Mouse (Mus musculus): ENCODE results near the gene Igdcc3.
A peak's percentile ranks its signal among the peaks of the same experiment; 100 is the strongest.

Igdcc3 gene

GRCm38 (mm10) chr9:65140936-65141305 lies at the start of gene Igdcc3:
Gene Igdcc3 (plus strand): TSS chr9:65141189.
- DNase-seq (ENCODE audit: low spot score): no peak

- DNase-seq (ENCODE audit: low spot score): no peak
Observed at GRCm38 (mm10) chr9:65094237-65094636, 46.8 kb upstream of the Igdcc3 start.

GRCm38 (mm10) chr9:65100991-65101685 lies 39.9 kb upstream of the Igdcc3 start, which contains the start of gene Igdcc4:
Gene Igdcc4 (plus strand): TSS chr9:65101486.
- DNase-seq (ENCODE audit: low spot score): no peak

GRCm38 (mm10) chr9:65101686-65102376 lies 39.2 kb upstream of the Igdcc3 start:
- DNase-seq (ENCODE audit: low spot score): no peak

- no peak for DNase-seq (ENCODE audit: low spot score)
Observed at GRCm38 (mm10) chr9:65102377-65103172, 38.4 kb upstream of the Igdcc3 start.

GRCm38 (mm10) chr9:65103173-65103752 lies 37.7 kb upstream of the Igdcc3 start:
- DNase-seq (ENCODE audit: low spot score): no peak

GRCm38 (mm10) chr9:65106821-65107220 lies 34.2 kb upstream of the Igdcc3 start:
- DNase-seq (ENCODE audit: low spot score): no peak

- no peak for DNase-seq (ENCODE audit: low spot score)
Observed at GRCm38 (mm10) chr9:65107893-65108292, 33.1 kb upstream of the Igdcc3 start.

GRCm38 (mm10) chr9:65109132-65110072 lies 31.6 kb upstream of the Igdcc3 start:
- DNase-seq (ENCODE audit: low spot score): no peak

GRCm38 (mm10) chr9:65111698-65112097 lies 29.3 kb upstream of the Igdcc3 start:
- DNase-seq (ENCODE audit: low spot score): no peak

- DNase-seq (ENCODE audit: low spot score): no peak
Observed at GRCm38 (mm10) chr9:65113694-65114093, 27.3 kb upstream of the Igdcc3 start.

- DNase-seq (ENCODE audit: low spot score): no peak
Observed at GRCm38 (mm10) chr9:65115891-65116290, 25.1 kb upstream of the Igdcc3 start.

GRCm38 (mm10) chr9:65117516-65117915 lies 23.5 kb upstream of the Igdcc3 start:
- no peak for DNase-seq (ENCODE audit: low spot score)

- DNase-seq (ENCODE audit: low spot score): no peak
Observed at GRCm38 (mm10) chr9:65120935-65121334, 20.1 kb upstream of the Igdcc3 start.

- DNase-seq (ENCODE audit: low spot score): no peak
Observed at GRCm38 (mm10) chr9:65122545-65122944, 18.4 kb upstream of the Igdcc3 start.

GRCm38 (mm10) chr9:65123552-65124168 lies 17.3 kb upstream of the Igdcc3 start:
- no peak for DNase-seq (ENCODE audit: low spot score)

- no peak for DNase-seq (ENCODE audit: low spot score)
Observed at GRCm38 (mm10) chr9:65128123-65128815, 12.7 kb upstream of the Igdcc3 start.

- no peak for DNase-seq (ENCODE audit: low spot score)
Observed at GRCm38 (mm10) chr9:65131717-65132116, 9.3 kb upstream of the Igdcc3 start.

GRCm38 (mm10) chr9:65133739-65134138 lies 7.2 kb upstream of the Igdcc3 start:
- peak; percentile 70 for DNase-seq (ENCODE audit: low spot score)

GRCm38 (mm10) chr9:65135126-65135525 lies 5.9 kb upstream of the Igdcc3 start:
- no peak for DNase-seq (ENCODE audit: low spot score)
